Mouse (Mus musculus) brain, embryonic 14.5 days (tissue): ENCODE measurements at regions not wholly inside any gene's neighbourhood (a gene's known extent, or its start where the extent isn't known, plus 50 kb on each side); places are given as distances from the start of the nearest gene placed in this dataset.

ENCODE experiments used
- CTCF ChIP-seq: fragments of 200-500 bp; IDR thresholded peaks from 2 replicates; pipeline ENCODE4 v1.5.1; 2012; ENCODE audit warnings: inconsistent platforms, mild to moderate bottlenecking, moderate library complexity, borderline replicate concordance; ENCODE audit not compliant: insufficient read depth, insufficient read length; ENCODE audit errors: extremely low read depth
- POLR2A ChIP-seq: fragments of 200-500 bp; IDR thresholded peaks from 2 replicates; pipeline ENCODE4 v1.6.1; 2012; ENCODE audit warnings: mild to moderate bottlenecking, inconsistent platforms, borderline replicate concordance; ENCODE audit not compliant: poor library complexity, insufficient read depth, insufficient read length, severe bottlenecking; ENCODE audit errors: extremely low read depth

GRCm38 (mm10) chr5:126721300-126721699, 520.3 kb upstream of the Tmem132c start:
- no peak for TF ChIP-seq CTCF
- no peak for TF ChIP-seq POLR2A
